Mouse (Mus musculus): Measurements from ENCODE around the gene Aldh3a1. TPM values are rescaled to one million over a fixed set of nuclear protein-coding genes. Genes with fewer than 3 reads are reported as not detected.

Aldh3a1 gene
- 1.1 and 1.6 TPM in 2 replicates for polyA plus RNA-seq (2021; fragmentation: Nextera tagmentation)
- long read RNA-seq, experiment 1, partial matches to known transcripts: 4 of 5 reads
- long read RNA-seq, experiment 1, other reads (novel, unspliced or antisense): 1 of 5 reads
- long read RNA-seq, experiment 2, partial matches to known transcripts: 2 of 3 reads
- long read RNA-seq, experiment 2, other reads (novel, unspliced or antisense): 1 of 3 reads

GRCm38 (mm10) chr11:61207487-61208246 is at the start of gene Aldh3a1:
Gene Aldh3a1, plus strand, starts transcription at chr11:61207537.

DNA sequence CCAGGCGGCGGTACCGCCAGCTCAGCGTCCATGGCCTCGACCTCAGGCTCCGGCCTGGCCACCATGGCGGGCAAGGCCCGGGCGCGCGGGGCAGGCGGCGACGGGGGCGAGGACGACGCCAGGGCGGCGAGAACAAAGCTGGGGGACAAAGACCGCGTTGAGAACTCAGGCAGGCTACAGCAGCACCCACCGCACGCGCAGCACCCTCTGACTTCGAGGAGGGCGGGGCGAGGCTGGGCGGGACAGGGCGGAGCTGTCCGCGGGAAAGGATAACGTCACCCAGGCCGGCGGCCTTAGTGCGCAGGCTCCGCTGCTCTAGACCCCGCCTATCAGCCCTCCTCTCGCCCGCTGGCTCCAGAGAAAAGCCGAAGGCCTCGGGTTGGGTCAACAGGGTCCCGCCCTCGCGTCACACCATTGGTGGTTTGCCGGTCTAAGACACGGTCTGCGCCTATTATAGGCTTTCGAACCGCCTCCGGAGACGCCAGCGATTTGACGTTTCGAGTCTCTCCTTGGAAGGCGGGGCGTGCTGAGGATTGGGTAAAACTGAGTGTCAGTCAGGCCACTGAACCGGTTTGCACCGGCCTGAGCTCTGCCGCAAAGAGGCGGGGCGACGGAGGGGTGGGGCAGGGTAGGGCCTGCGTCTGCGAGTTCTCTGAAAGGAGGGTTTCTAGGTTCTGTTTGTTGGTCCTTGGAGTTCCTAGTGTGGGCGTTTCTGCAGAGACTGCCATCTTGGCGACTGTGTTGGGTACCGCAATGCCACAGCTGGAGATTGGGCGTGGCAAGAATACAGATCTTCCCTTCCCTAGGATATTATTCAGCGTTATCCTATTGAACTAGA is 32.3 kb upstream of the Aldh3a1 start, which contains the start of gene Usp22:
Gene Usp22 (minus strand): TSS at position 235 of the 838 bp plus-strand sequence.

GRCm38 (mm10) chr11:61266551-61267533 is 59.5 kb downstream of the Aldh3a1 start, which contains the start of gene Aldh3a2:
Gene Aldh3a2, minus strand, starts transcription at chr11:61267464.

Other genes starting within 250 kb of the Aldh3a1 start
- gene Kcnj12, start 185.0 kb upstream of the Aldh3a1 start, polyA plus RNA-seq (2021; fragmentation: Nextera tagmentation): 1.2 and 1.8 TPM in 2 replicates
- gene Tnfrsf13b, start 80.8 kb upstream of the Aldh3a1 start, polyA plus RNA-seq (2021; fragmentation: Nextera tagmentation): 3.0 and 3.4 TPM in 2 replicates
- gene Usp22, start 32.5 kb upstream of the Aldh3a1 start, polyA plus RNA-seq (2021; fragmentation: Nextera tagmentation): 187 and 188 TPM in 2 replicates
- gene Aldh3a2, start 59.9 kb downstream of the Aldh3a1 start, polyA plus RNA-seq (2021; fragmentation: Nextera tagmentation): 35.9 and 36.9 TPM in 2 replicates
- gene Slc47a2, start 135.3 kb downstream of the Aldh3a1 start, polyA plus RNA-seq (2021; fragmentation: Nextera tagmentation): not detected in 2 replicates
- gene Slc47a1, start 170.8 kb downstream of the Aldh3a1 start, polyA plus RNA-seq (2021; fragmentation: Nextera tagmentation): 0.48 and 0.69 TPM in 2 replicates
- 20.2 and 24.6 TPM in 2 replicates for gene Rnf112, start 246.6 kb downstream of the Aldh3a1 start, polyA plus RNA-seq (2021; fragmentation: Nextera tagmentation)